Mouse (Mus musculus): Measurements from ENCODE around the gene F3. TPM values are rescaled to one million over a fixed set of nuclear protein-coding genes. Genes with fewer than 3 reads are reported as not detected.
A peak's percentile ranks its signal among the peaks of the same experiment; 100 is the strongest.

Gene F3
- polyA plus RNA-seq, 1 experiment from 2014 or later: 49.3 TPM

GRCm38 (mm10) chr3:121721691-121722070 lies 1.7 kb upstream of the F3 start:
- H3K4me2 ChIP-seq (replicated peaks): no peak overlapping the region
- H3K27ac ChIP-seq (replicated peaks): no peak overlapping the region
- no peak overlapping the region for H3K9ac ChIP-seq
- H3K4me1 ChIP-seq: peaks cover 28% of the 10 kb centered on the region
- no peaks in the 10 kb centered on the region for H3K9me3 ChIP-seq (replicated peaks)
- H3K4me3 ChIP-seq (replicated peaks): no peak overlapping the region
- WGBS: 80% methylated on average over 7 of the region's 7 CpGs
- no peak for ATAC-seq (ENCODE audit: insufficient number of reproducible peaks, low FRiP score, low TSS enrichment, low read depth)
- H3K27me3 ChIP-seq: no peaks in the 10 kb centered on the region
- no peaks in the 10 kb centered on the region for H3K36me3 ChIP-seq

GRCm38 (mm10) chr3:121723968-121724524 lies 709 bp downstream of the F3 start:
- Histone ChIP-seq H3K9ac (no peak overlapping the region), H3K27ac (replicated peaks) (no peak overlapping the region), H3K4me2 (replicated peaks) (peak overlapping the region; percentile 92), H3K9me3 (replicated peaks) (no peaks in the 10 kb centered on the region), H3K27me3 (no peaks in the 10 kb centered on the region), H3K36me3 (no peaks in the 10 kb centered on the region), H3K4me1 (peaks cover 22% of the 10 kb centered on the region), H3K4me3 (replicated peaks) (peak overlapping the region; percentile 70)
- no peak for ATAC-seq (ENCODE audit: insufficient number of reproducible peaks, low FRiP score, low TSS enrichment, low read depth)
- 7% methylated on average over 20 of the region's 20 CpGs for WGBS

- Histone ChIP-seq H3K36me3 (no peaks in the 10 kb centered on the region), H3K9me3 (replicated peaks) (no peaks in the 10 kb centered on the region), H3K4me1 (peaks cover 21% of the 10 kb centered on the region), H3K27me3 (no peaks in the 10 kb centered on the region), H3K9ac (no peak overlapping the region), H3K4me2 (replicated peaks) (peak overlapping the region; percentile 92), H3K4me3 (replicated peaks) (peak overlapping the region; percentile 70), H3K27ac (replicated peaks) (no peak overlapping the region)
- ATAC-seq (ENCODE audit: insufficient number of reproducible peaks, low FRiP score, low TSS enrichment, low read depth): no peak
- WGBS: 24% methylated on average over 12 of the region's 12 CpGs
Measured at GRCm38 (mm10) chr3:121724553-121724952, 1.2 kb downstream of the F3 start.

GRCm38 (mm10) chr3:121725651-121726050 lies 2.3 kb downstream of the F3 start:
- no peak for ATAC-seq (ENCODE audit: insufficient number of reproducible peaks, low FRiP score, low TSS enrichment, low read depth)
- no peak overlapping the region for H3K4me3 ChIP-seq (replicated peaks)
- H3K4me1 ChIP-seq: peaks cover 21% of the 10 kb centered on the region
- no peak overlapping the region for H3K27ac ChIP-seq (replicated peaks)
- H3K4me2 ChIP-seq (replicated peaks): no peak overlapping the region
- H3K9me3 ChIP-seq (replicated peaks): no peaks in the 10 kb centered on the region
- H3K27me3 ChIP-seq: no peaks in the 10 kb centered on the region
- WGBS: 55% methylated on average over 10 of the region's 10 CpGs
- no peak overlapping the region for H3K9ac ChIP-seq
- H3K36me3 ChIP-seq: peaks cover 2% of the 10 kb centered on the region; the same call in 1 of the 2 replicates

GRCm38 (mm10) chr3:121729678-121730077 lies 6.3 kb downstream of the F3 start:
- ATAC-seq (ENCODE audit: insufficient number of reproducible peaks, low FRiP score, low TSS enrichment, low read depth): no peak
- H3K9ac ChIP-seq: no peak overlapping the region
- H3K27ac ChIP-seq (replicated peaks): no peak overlapping the region
- no peak overlapping the region for H3K4me2 ChIP-seq (replicated peaks)
- H3K4me3 ChIP-seq (replicated peaks): no peak overlapping the region
- peaks cover 7% of the 10 kb centered on the region; the same call in 1 of the 2 replicates for H3K36me3 ChIP-seq
- WGBS: 78% methylated on average over 4 of the region's 4 CpGs
- H3K27me3 ChIP-seq: no peaks in the 10 kb centered on the region
- H3K4me1 ChIP-seq: 0 out of 2 replicates have a peak, but pooled peaks cover 1% of the 10 kb centered on the region
- H3K9me3 ChIP-seq (replicated peaks): no peaks in the 10 kb centered on the region

GRCm38 (mm10) chr3:121735542-121735941 lies 12.2 kb downstream of the F3 start:
- peaks cover 15% of the 10 kb centered on the region for H3K4me1 ChIP-seq
- WGBS: 80% methylated on average over 7 of the region's 7 CpGs
- H3K27me3 ChIP-seq: no peaks in the 10 kb centered on the region
- H3K36me3 ChIP-seq: 0 out of 2 replicates have a peak, but pooled peaks cover 5% of the 10 kb centered on the region
- ATAC-seq (ENCODE audit: insufficient number of reproducible peaks, low FRiP score, low TSS enrichment, low read depth): no peak
- H3K27ac ChIP-seq (replicated peaks): no peak overlapping the region
- no peak overlapping the region for H3K9ac ChIP-seq
- no peak overlapping the region for H3K4me2 ChIP-seq (replicated peaks)
- no peaks in the 10 kb centered on the region for H3K9me3 ChIP-seq (replicated peaks)
- H3K4me3 ChIP-seq (replicated peaks): no peak overlapping the region

- Histone ChIP-seq H3K27ac (replicated peaks) (no peak overlapping the region), H3K36me3 (0 out of 2 replicates have a peak, but pooled peaks cover 5% of the 10 kb centered on the region), H3K9ac (no peak overlapping the region), H3K9me3 (replicated peaks) (no peaks in the 10 kb centered on the region), H3K27me3 (no peaks in the 10 kb centered on the region), H3K4me1 (peaks cover 15% of the 10 kb centered on the region), H3K4me3 (replicated peaks) (no peak overlapping the region), H3K4me2 (replicated peaks) (no peak overlapping the region)
- WGBS: 25% methylated on average over 18 of the region's 18 CpGs
- ATAC-seq (ENCODE audit: insufficient number of reproducible peaks, low FRiP score, low TSS enrichment, low read depth): peak; percentile 75
Measured at GRCm38 (mm10) chr3:121736025-121736744, 12.8 kb downstream of the F3 start.

- no peak overlapping the region for H3K4me3 ChIP-seq (replicated peaks)
- no peak overlapping the region for H3K4me2 ChIP-seq (replicated peaks)
- no peak for ATAC-seq (ENCODE audit: insufficient number of reproducible peaks, low FRiP score, low TSS enrichment, low read depth)
- H3K9me3 ChIP-seq (replicated peaks): no peaks in the 10 kb centered on the region
- H3K9ac ChIP-seq: no peak overlapping the region
- H3K27me3 ChIP-seq: no peaks in the 10 kb centered on the region
- H3K27ac ChIP-seq (replicated peaks): no peak overlapping the region
- 50% methylated on average over 1 of the region's 1 CpGs for WGBS
- 0 out of 2 replicates have a peak, but pooled peaks cover 5% of the 10 kb centered on the region for H3K36me3 ChIP-seq
- H3K4me1 ChIP-seq: peaks cover 15% of the 10 kb centered on the region
Measured at GRCm38 (mm10) chr3:121737453-121737852, 14.1 kb downstream of the F3 start.

GRCm38 (mm10) chr3:121737901-121738300 lies 14.6 kb downstream of the F3 start:
- H3K9me3 ChIP-seq (replicated peaks): no peaks in the 10 kb centered on the region
- peaks cover 15% of the 10 kb centered on the region for H3K4me1 ChIP-seq
- WGBS: 75% methylated on average over 2 of the region's 2 CpGs
- no peaks in the 10 kb centered on the region for H3K27me3 ChIP-seq
- H3K27ac ChIP-seq (replicated peaks): no peak overlapping the region
- H3K4me2 ChIP-seq (replicated peaks): no peak overlapping the region
- no peak for ATAC-seq (ENCODE audit: insufficient number of reproducible peaks, low FRiP score, low TSS enrichment, low read depth)
- 0 out of 2 replicates have a peak, but pooled peaks cover 5% of the 10 kb centered on the region for H3K36me3 ChIP-seq
- H3K4me3 ChIP-seq (replicated peaks): no peak overlapping the region
- no peak overlapping the region for H3K9ac ChIP-seq

GRCm38 (mm10) chr3:121738742-121739342 lies 15.5 kb downstream of the F3 start:
- Histone ChIP-seq H3K27me3 (no peaks in the 10 kb centered on the region), H3K9me3 (replicated peaks) (no peaks in the 10 kb centered on the region), H3K4me2 (replicated peaks) (no peak overlapping the region), H3K27ac (replicated peaks) (no peak overlapping the region), H3K9ac (no peak overlapping the region), H3K4me1 (peaks cover 15% of the 10 kb centered on the region), H3K4me3 (replicated peaks) (no peak overlapping the region), H3K36me3 (0 out of 2 replicates have a peak, but pooled peaks cover 5% of the 10 kb centered on the region)
- WGBS: 78% methylated on average over 9 of the region's 9 CpGs
- no peak for ATAC-seq (ENCODE audit: insufficient number of reproducible peaks, low FRiP score, low TSS enrichment, low read depth)

GRCm38 (mm10) chr3:121739489-121740213 lies 16.3 kb downstream of the F3 start:
- no peak for ATAC-seq (ENCODE audit: insufficient number of reproducible peaks, low FRiP score, low TSS enrichment, low read depth)
- WGBS: 52% methylated on average over 17 of the region's 17 CpGs
- H3K27ac ChIP-seq (replicated peaks): no peak overlapping the region

More at GRCm38 (mm10) chr3:121739489-121740213, 16.3 kb downstream of the F3 start:
- H3K27me3 ChIP-seq: no peaks in the 10 kb centered on the region
- H3K4me3 ChIP-seq (replicated peaks): no peak overlapping the region
- H3K9ac ChIP-seq: no peak overlapping the region
- no peak overlapping the region for H3K4me2 ChIP-seq (replicated peaks)
- H3K36me3 ChIP-seq: no peaks in the 10 kb centered on the region
- H3K9me3 ChIP-seq (replicated peaks): no peaks in the 10 kb centered on the region
- peaks cover 15% of the 10 kb centered on the region for H3K4me1 ChIP-seq

Measured in embryonic facial prominence, embryonic 15.5 days (tissue).